Mouse (Mus musculus) heart, adult 18-20 months (tissue): Measurements from ENCODE around the gene Tgfbr2. TPM values are rescaled to one million over a fixed set of nuclear protein-coding genes. Genes with fewer than 3 reads are reported as not detected.

Experiments
- DNase-seq, 2 experiments: peaks; one replicate each; pipeline ENCODE4 v3.0.0; 2021 to 2022; ENCODE audit warnings: mixed read lengths in 1 of 2
- total RNA-seq, 2 experiments: library from RNA; stranded (reverse); gene quantifications; 2 replicates each; pipeline ENCODE4 v1.2.3; 2021

The Tgfbr2 gene
- total RNA-seq, 2 experiments from 2014 or later: 28.7 to 33.6 TPM

GRCm38 (mm10) chr9:116193889-116194450, 18.8 kb upstream of the Tgfbr2 start:
- no peak for DNase-seq

GRCm38 (mm10) chr9:116193535-116193881, 18.3 kb upstream of the Tgfbr2 start:
- DNase-seq: no peak

GRCm38 (mm10) chr9:116192826-116193534, 17.8 kb upstream of the Tgfbr2 start:
- no peak for DNase-seq

GRCm38 (mm10) chr9:116192253-116192652, 17.1 kb upstream of the Tgfbr2 start:
- DNase-seq: no peak

GRCm38 (mm10) chr9:116189831-116190230, 14.7 kb upstream of the Tgfbr2 start:
- no peak for DNase-seq

- no peak for DNase-seq
Measured at GRCm38 (mm10) chr9:116188952-116189666, 13.9 kb upstream of the Tgfbr2 start.

- DNase-seq: no peak
Measured at GRCm38 (mm10) chr9:116187181-116187731, 12.1 kb upstream of the Tgfbr2 start.

GRCm38 (mm10) chr9:116184903-116185302, 9.7 kb upstream of the Tgfbr2 start:
- DNase-seq: no peak

GRCm38 (mm10) chr9:116183035-116183434, 7.9 kb upstream of the Tgfbr2 start:
- no peak for DNase-seq

- DNase-seq: no peak
Measured at GRCm38 (mm10) chr9:116181608-116182007, 6.4 kb upstream of the Tgfbr2 start.

GRCm38 (mm10) chr9:116178151-116178550, 3.0 kb upstream of the Tgfbr2 start:
- DNase-seq: peak; percentile 58 to 78

- no peak for DNase-seq
Measured at GRCm38 (mm10) chr9:116177108-116177507, 1.9 kb upstream of the Tgfbr2 start.

GRCm38 (mm10) chr9:116175488-116176115, 442 bp upstream of the Tgfbr2 start:
- peak; percentile 72 to 75 for DNase-seq

- peak in 1 of 2 experiments; percentile 49 for DNase-seq
Measured at GRCm38 (mm10) chr9:116173473-116174170, 1.5 kb downstream of the Tgfbr2 start.

- DNase-seq: no peak
Measured at GRCm38 (mm10) chr9:116173059-116173458, 2.1 kb downstream of the Tgfbr2 start.

GRCm38 (mm10) chr9:116169067-116169466, 6.1 kb downstream of the Tgfbr2 start:
- no peak for DNase-seq

- peak in 1 of 2 experiments; percentile 12 for DNase-seq
Measured at GRCm38 (mm10) chr9:116167304-116167880, 7.8 kb downstream of the Tgfbr2 start.

GRCm38 (mm10) chr9:116166363-116166762, 8.8 kb downstream of the Tgfbr2 start:
- DNase-seq: no peak

GRCm38 (mm10) chr9:116163883-116164282, 11.3 kb downstream of the Tgfbr2 start:
- DNase-seq: no peak

- DNase-seq: no peak
Measured at GRCm38 (mm10) chr9:116162866-116163374, 12.2 kb downstream of the Tgfbr2 start.

- no peak for DNase-seq
Measured at GRCm38 (mm10) chr9:116160860-116161259, 14.3 kb downstream of the Tgfbr2 start.
